Mouse (Mus musculus) left cerebral cortex, postnatal 25 days (tissue): Measurements from ENCODE around the gene Pea15a. TPM values are rescaled to one million over a fixed set of nuclear protein-coding genes. Genes with fewer than 3 reads are reported as not detected.

Experiments
- total RNA-seq, 2 experiments: library from RNA; stranded (reverse); gene quantifications; 2 replicates each; pipeline ENCODE4 v1.2.3; 2021

The Pea15a gene
- total RNA-seq, 2 experiments from 2014 or later: 411 to 429 TPM

Other genes starting within 250 kb of the Pea15a start
- gene Vangl2, start 178.4 kb downstream of the Pea15a start, total RNA-seq: 10 to 100 TPM; 13.3 to 13.5 TPM
- under 1 TPM; 0.23 to 0.64 TPM for gene Nhlh1, start 149.2 kb downstream of the Pea15a start, total RNA-seq
- gene Copa, start 124.3 kb downstream of the Pea15a start, total RNA-seq: 100 to 1,000 TPM; 146 to 154 TPM
- 10 to 100 TPM; 68.3 to 70.8 TPM for gene Ncstn, start 124.0 kb downstream of the Pea15a start, total RNA-seq
- 10 to 100 TPM; 95.2 to 97.2 TPM for gene Pex19, start 80.0 kb downstream of the Pea15a start, total RNA-seq
- 100 to 1,000 TPM; 105 to 108 TPM for gene Dcaf8, start 58.7 kb downstream of the Pea15a start, total RNA-seq
- gene Casq1, start 13.1 kb upstream of the Pea15a start, total RNA-seq: under 1 TPM in 1 of 2 experiments, not detected in 1; 0.34 TPM
- not detected for gene Atp1a4, start 51.6 kb upstream of the Pea15a start, total RNA-seq
- gene Igsf8, start 54.8 kb upstream of the Pea15a start, total RNA-seq: 100 to 1,000 TPM; 232 to 242 TPM
- 100 to 1,000 TPM; 610 to 694 TPM for gene Atp1a2, start 91.3 kb upstream of the Pea15a start, total RNA-seq
- 100 to 1,000 TPM; 126 to 139 TPM for gene Kcnj9, start 122.5 kb upstream of the Pea15a start, total RNA-seq
- 10 to 100 TPM; 85.4 to 99.8 TPM for gene Kcnj10, start 134.4 kb upstream of the Pea15a start, total RNA-seq
- gene Pigm, start 169.7 kb upstream of the Pea15a start, total RNA-seq: 1 to 10 TPM; 8.9 to 9.2 TPM